Mouse (Mus musculus) myocyte (in vitro differentiated cells): ENCODE measurements around the gene Klk7. TPM values are rescaled to one million over a fixed set of nuclear protein-coding genes. Genes with fewer than 3 reads are reported as not detected.

Source experiments
- H3K27me3 ChIP-seq: one replicate; pipeline ENCODE4 v1.6.1; 2011; ENCODE audit not compliant: control insufficient read depth, insufficient read depth, insufficient read length
- H3K36me3 ChIP-seq: one replicate; pipeline ENCODE4 v1.6.1; 2011; ENCODE audit not compliant: control insufficient read depth, insufficient read depth
- H3K4me2 ChIP-seq: one replicate; pipeline ENCODE4 v1.6.1; 2011; ENCODE audit warnings: low read depth, control low read depth
- H3K4me3 ChIP-seq: one replicate; pipeline ENCODE4 v1.5.1; 2011; ENCODE audit warnings: mild to moderate bottlenecking, control low read depth, moderate library complexity
- H3K79me2 ChIP-seq: one replicate; pipeline ENCODE4 v1.6.1; 2011; ENCODE audit not compliant: control insufficient read depth, insufficient read depth
- H3ac ChIP-seq: one replicate; pipeline ENCODE4 v1.6.1; 2011; ENCODE audit not compliant: control insufficient read depth, insufficient read length
- CEBPB ChIP-seq: IDR thresholded peaks from 2 replicates; pipeline ENCODE4 v1.6.1; 2011; ENCODE audit warnings: mild to moderate bottlenecking, moderate library complexity; ENCODE audit not compliant: poor library complexity, insufficient read depth, severe bottlenecking
- E2F4 ChIP-seq: IDR thresholded peaks from one replicate; pipeline ENCODE4 v1.6.1; 2011; ENCODE audit warnings: mild to moderate bottlenecking, control low read depth, moderate library complexity; ENCODE audit not compliant: insufficient read depth
- MAX ChIP-seq: IDR thresholded peaks from one replicate; pipeline ENCODE4 v1.6.1; 2011; ENCODE audit warnings: low read depth, mild to moderate bottlenecking, control low read depth
- MYOD1 ChIP-seq, 3 experiments: IDR thresholded peaks; one replicate each; pipeline ENCODE4 v1.6.1; 2011; ENCODE audit warnings: control low read depth in 2 of 3, low read depth in 2 of 3, mild to moderate bottlenecking in 2 of 3, moderate library complexity in 1 of 3; ENCODE audit not compliant: insufficient read length in 2 of 3, control insufficient read depth in 1 of 3
- MYOG ChIP-seq, 3 experiments: IDR thresholded peaks; one replicate each; pipeline ENCODE4 v1.6.1; 2011; ENCODE audit warnings: control low read depth in 2 of 3, low read depth in 2 of 3, mild to moderate bottlenecking in 2 of 3; ENCODE audit not compliant: insufficient read length in 2 of 3, control insufficient read depth in 1 of 3, insufficient read depth in 1 of 3
- POLR2A ChIP-seq: IDR thresholded peaks from one replicate; pipeline ENCODE4 v1.6.1; 2011; ENCODE audit warnings: low read depth, mild to moderate bottlenecking, control low read depth, moderate library complexity; ENCODE audit not compliant: insufficient read length
- POLR2AphosphoS2 ChIP-seq: IDR thresholded peaks from one replicate; pipeline ENCODE4 v1.6.1; 2011; ENCODE audit warnings: low read depth, control low read depth; ENCODE audit not compliant: insufficient read length
- REST ChIP-seq: IDR thresholded peaks from one replicate; pipeline ENCODE4 v1.6.1; 2011; ENCODE audit warnings: mild to moderate bottlenecking, control low read depth, moderate library complexity; ENCODE audit not compliant: insufficient read depth, insufficient read length
- SRF ChIP-seq: IDR thresholded peaks from one replicate; pipeline ENCODE4 v1.6.1; 2011; ENCODE audit warnings: low read depth; ENCODE audit not compliant: control insufficient read depth, insufficient read length
- TCF12 ChIP-seq: IDR thresholded peaks from one replicate; pipeline ENCODE4 v1.6.1; 2011; ENCODE audit warnings: mild to moderate bottlenecking, control low read depth; ENCODE audit not compliant: poor library complexity, insufficient read depth, severe bottlenecking
- TCF3 ChIP-seq: IDR thresholded peaks from one replicate; pipeline ENCODE4 v1.6.1; 2011; ENCODE audit warnings: low read depth, control low read depth; ENCODE audit not compliant: insufficient read length
- USF1 ChIP-seq: IDR thresholded peaks from one replicate; pipeline ENCODE4 v1.6.1; 2011; ENCODE audit warnings: low read depth, mild to moderate bottlenecking, control low read depth, moderate library complexity
- polyA plus RNA-seq: library from polyadenylated mRNA; unstranded; fragments of >200 nt; fragmentation: generic; extraction: Trizol; gene quantifications from one replicate; pipeline ENCODE4 v1.2.1, GENCODE M21; 2012; ENCODE audit warnings: missing spikeins

Gene Klk7
- polyA plus RNA-seq, 1 experiment = not detected

GRCm38 (mm10) chr7:43776506-43776905, 34.6 kb upstream of the Klk7 start:
- TF ChIP-seq TCF3 = no peak
- TF ChIP-seq TCF12 = no peak
- no peak for TF ChIP-seq SRF
- TF ChIP-seq USF1 = no peak
- no peak for TF ChIP-seq REST
- no peak for TF ChIP-seq MAX
- no peak for TF ChIP-seq POLR2A
- no peak for TF ChIP-seq MYOD1 (IDR thresholded peaks at IDR 0.05; ENCODE audit: control insufficient read depth in 1 of 3, insufficient read length in 2 of 3, low read depth in 2 of 3)
- TF ChIP-seq MYOG (IDR thresholded peaks at IDR 0.05; ENCODE audit: control insufficient read depth in 1 of 3, insufficient read depth in 1 of 3, insufficient read length in 2 of 3, low read depth in 2 of 3) = no peak
- no peak for TF ChIP-seq POLR2AphosphoS2
- no peak for TF ChIP-seq E2F4
- TF ChIP-seq CEBPB = no peak
- H3K4me2 ChIP-seq = no peak overlapping the region
- H3K27me3 ChIP-seq = no peaks in the 10 kb centered on the region
- no peaks in the 10 kb centered on the region for H3K79me2 ChIP-seq
- no peaks in the 10 kb centered on the region for H3K36me3 ChIP-seq
- no peak overlapping the region for H3ac ChIP-seq
- no peak overlapping the region for H3K4me3 ChIP-seq

GRCm38 (mm10) chr7:43777423-43777822, 33.7 kb upstream of the Klk7 start:
- H3K4me3 ChIP-seq = no peak overlapping the region
- H3K79me2 ChIP-seq = no peaks in the 10 kb centered on the region
- no peaks in the 10 kb centered on the region for H3K36me3 ChIP-seq
- TF ChIP-seq MAX (no peak), E2F4 (no peak), TCF3 (no peak), CEBPB (no peak), MYOD1 (IDR thresholded peaks at IDR 0.05; ENCODE audit: control insufficient read depth in 1 of 3, insufficient read length in 2 of 3, low read depth in 2 of 3) (no peak), REST (no peak), TCF12 (no peak), POLR2A (no peak), MYOG (IDR thresholded peaks at IDR 0.05; ENCODE audit: control insufficient read depth in 1 of 3, insufficient read depth in 1 of 3, insufficient read length in 2 of 3, low read depth in 2 of 3) (no peak), POLR2AphosphoS2 (no peak), SRF (no peak), USF1 (no peak)
- no peak overlapping the region for H3ac ChIP-seq
- H3K4me2 ChIP-seq = no peak overlapping the region
- no peaks in the 10 kb centered on the region for H3K27me3 ChIP-seq

- Histone ChIP-seq H3K4me3 (no peak overlapping the region), H3K4me2 (no peak overlapping the region), H3K36me3 (no peaks in the 10 kb centered on the region), H3K79me2 (no peaks in the 10 kb centered on the region), H3K27me3 (no peaks in the 10 kb centered on the region), H3ac (no peak overlapping the region)
- TF ChIP-seq CEBPB (no peak), TCF12 (no peak)
These were observed 32.7 kb upstream of the Klk7 start for GRCm38 (mm10) chr7:43778176-43778970.

GRCm38 (mm10) chr7:43780241-43780640, 30.9 kb upstream of the Klk7 start:
- TF ChIP-seq POLR2AphosphoS2 (no peak), TCF12 (no peak), CEBPB (no peak), SRF (no peak), POLR2A (no peak), TCF3 (no peak), MYOG (IDR thresholded peaks at IDR 0.05; ENCODE audit: control insufficient read depth in 1 of 3, insufficient read depth in 1 of 3, insufficient read length in 2 of 3, low read depth in 2 of 3) (no peak), MYOD1 (IDR thresholded peaks at IDR 0.05; ENCODE audit: control insufficient read depth in 1 of 3, insufficient read length in 2 of 3, low read depth in 2 of 3) (no peak), E2F4 (no peak), MAX (no peak), USF1 (no peak), REST (no peak)

GRCm38 (mm10) chr7:43780746-43781145, 30.3 kb upstream of the Klk7 start, which contains the start of gene Klk10:
Gene Klk10, plus strand, starts transcription at chr7:43781035.
- H3K27me3 ChIP-seq = no peaks in the 10 kb centered on the region
- H3K36me3 ChIP-seq = no peaks in the 10 kb centered on the region
- no peak within 1 kb of the TSS for H3ac ChIP-seq
- TF ChIP-seq MYOD1 (IDR thresholded peaks at IDR 0.05; ENCODE audit: control insufficient read depth in 1 of 3, insufficient read length in 2 of 3, low read depth in 2 of 3) = no peak
- no peak for TF ChIP-seq POLR2A
- TF ChIP-seq SRF = no peak
- no peak for TF ChIP-seq MAX
- no peak for TF ChIP-seq TCF3
- no peak for TF ChIP-seq CEBPB
- TF ChIP-seq REST = no peak
- no peak for TF ChIP-seq USF1
- TF ChIP-seq POLR2AphosphoS2 = no peak
- no peak for TF ChIP-seq E2F4
- no peak for TF ChIP-seq MYOG (IDR thresholded peaks at IDR 0.05; ENCODE audit: control insufficient read depth in 1 of 3, insufficient read depth in 1 of 3, insufficient read length in 2 of 3, low read depth in 2 of 3)
- TF ChIP-seq TCF12 = no peak
- H3K4me2 ChIP-seq = peak within 1 kb of the TSS; percentile 18
- no peaks in the 10 kb centered on the region for H3K79me2 ChIP-seq
- no peak within 1 kb of the TSS for H3K4me3 ChIP-seq

More at GRCm38 (mm10) chr7:43780241-43780640, 30.9 kb upstream of the Klk7 start:
- H3ac ChIP-seq = no peak overlapping the region
- H3K4me2 ChIP-seq = peak overlapping the region; percentile 18
- H3K27me3 ChIP-seq = no peaks in the 10 kb centered on the region
- no peaks in the 10 kb centered on the region for H3K79me2 ChIP-seq
- H3K36me3 ChIP-seq = no peaks in the 10 kb centered on the region
- H3K4me3 ChIP-seq = no peak overlapping the region
